32 mouse cellular contexts compared by ENCODE assay signal in genomic region chr8:71598841-71599240, GRCm38 (mm10). TPM values are rescaled to one million over a fixed set of nuclear protein-coding genes. Genes with fewer than 3 reads are reported as not detected.
"Had no signal": no experiment of that assay in that cellular context is flagged by ENCODE, and none has a peak within 500 bp of the region (broad histone marks: within the 10 kb centered on the region; RNA-seq: fewer than 3 reads in every experiment).

No protein-coding gene starts in this region.

- H3K9me3 ChIP-seq: heart, embryonic 10.5 days; heart, embryonic 12.5 days; hindbrain, embryonic 10.5 days; hindbrain, embryonic 12.5 days; intestine, embryonic 15.5 days; limb, embryonic 13.5 days; limb, embryonic 15.5 days; liver, embryonic 12.5 days had no signal

- DNase-seq: gastrocnemius, adult 2 months; gastrocnemius, postnatal 10 days; gastrocnemius, postnatal 25 days; heart, adult 2 months; heart, postnatal 10 days; heart, postnatal 4 days; kidney, adult 18-20 months; kidney, adult 8-10 months; kidney, postnatal 10 days; kidney, postnatal 25 days; kidney, postnatal 4 days; layer of hippocampus, postnatal 36 days; left cerebral cortex, postnatal 4 days had no signal

- H3K4me2 ChIP-seq: heart, embryonic 12.5 days; hindbrain, embryonic 12.5 days; hindbrain, embryonic 14.5 days; intestine, embryonic 15.5 days; limb, embryonic 13.5 days; limb, embryonic 15.5 days; liver, embryonic 12.5 days had no signal

- H3K4me3 ChIP-seq: gastrocnemius, adult 2 months; heart, adult 2 months; heart, embryonic 10.5 days; heart, embryonic 12.5 days; hindbrain, embryonic 10.5 days; hindbrain, embryonic 12.5 days; intestine, embryonic 15.5 days; layer of hippocampus, adult 2 months; limb, embryonic 13.5 days; limb, embryonic 15.5 days; liver, embryonic 12.5 days had no signal

- H3K27ac ChIP-seq: gastrocnemius, adult 2 months; heart, adult 2 months; heart, embryonic 10.5 days; hindbrain, embryonic 10.5 days; hindbrain, embryonic 12.5 days; hindbrain, embryonic 14.5 days; intestine, embryonic 15.5 days; layer of hippocampus, adult 2 months; limb, embryonic 13.5 days; limb, embryonic 15.5 days; liver, embryonic 12.5 days; liver, embryonic 14.5 days had no signal

- ATAC-seq: hindbrain, embryonic 16.5 days; inflammation-experienced regulatory T-cells, adult 6 months; intestine, embryonic 15.5 days; intestine, postnatal 0 days; liver, embryonic 12.5 days had no signal

- H3K9ac ChIP-seq: heart, embryonic 12.5 days; hindbrain, embryonic 12.5 days; hindbrain, embryonic 14.5 days; intestine, embryonic 15.5 days; limb, embryonic 13.5 days; limb, embryonic 15.5 days; liver, embryonic 12.5 days; liver, embryonic 14.5 days had no signal

- H3K36me3 ChIP-seq: intestine, embryonic 15.5 days had no signal

RNA-seq across cellular contexts. Expression of gene Nxnl1, which starts 32.4 kb away (rescaled TPM):
- total RNA-seq: gastrocnemius, adult 2 months; heart, postnatal 4 days; layer of hippocampus, adult 2 months; layer of hippocampus, postnatal 10 days; layer of hippocampus, postnatal 36 days; left cerebral cortex, postnatal 10 days; left cerebral cortex, postnatal 4 days; liver, adult 2 months had no signal
- polyA plus RNA-seq: heart, embryonic 10.5 days; heart, embryonic 12.5 days; heart, embryonic 14.5 days; hindbrain, embryonic 10.5 days; hindbrain, embryonic 12.5 days; hindbrain, embryonic 16.5 days; intestine, postnatal 0 days; limb, embryonic 13.5 days; liver, adult 2 months; liver, embryonic 16.5 days had no signal
